Mouse (Mus musculus) heart, embryonic 13.5 days (tissue): ENCODE measurements at regions not wholly inside any gene's neighbourhood (a gene's known extent, or its start where the extent isn't known, plus 50 kb on each side); places are given as distances from the start of the nearest gene placed in this dataset.

Experiments used
- ATAC-seq: fragments of 200-750 bp; cut with Nextera tagmentation; 2 replicates; pipeline ENCODE4 v1.8.0; 2017; ENCODE audit warnings: moderate TSS enrichment; ENCODE audit not compliant: insufficient number of reproducible peaks, low FRiP score, low TSS enrichment; ENCODE audit errors: extremely low read depth
- H3K27ac ChIP-seq: fragments of 300-500 bp; sonication (generic); replicated peaks from 2 replicates; pipeline ENCODE4 v1.5.1; 2015; ENCODE audit warnings: moderate library complexity, mild to moderate bottlenecking, inconsistent platforms
- H3K27me3 ChIP-seq: fragments of 300-500 bp; sonication (generic); replicated peaks from 2 replicates; pipeline ENCODE4 v1.6.1; 2015; ENCODE audit warnings: mild to moderate bottlenecking, inconsistent platforms
- H3K36me3 ChIP-seq: fragments of 300-500 bp; sonication (generic); 2 replicates; pipeline ENCODE4 v1.6.1; 2015; ENCODE audit warnings: mild to moderate bottlenecking, inconsistent platforms
- H3K4me1 ChIP-seq: fragments of 300-500 bp; sonication (generic); 2 replicates; pipeline ENCODE4 v1.6.1; 2015; ENCODE audit warnings: inconsistent platforms
- H3K4me2 ChIP-seq: fragments of 300-500 bp; sonication (generic); 2 replicates; pipeline ENCODE4 v1.6.1; 2015; ENCODE audit warnings: inconsistent platforms, mild to moderate bottlenecking, moderate library complexity
- H3K4me3 ChIP-seq: fragments of 300-500 bp; sonication (generic); 2 replicates; pipeline ENCODE4 v1.5.1; 2015; ENCODE audit warnings: moderate library complexity, mild to moderate bottlenecking, inconsistent platforms
- H3K9ac ChIP-seq: fragments of 300-500 bp; sonication (generic); 2 replicates; pipeline ENCODE4 v1.6.1; 2015; ENCODE audit warnings: inconsistent platforms, mild to moderate bottlenecking, moderate library complexity
- H3K9me3 ChIP-seq: fragments of 300-500 bp; sonication (generic); 2 replicates; pipeline ENCODE4 v1.6.1; 2016; ENCODE audit warnings: inconsistent platforms
- WGBS: fragments of 180-500 bp; shearing (Covaris S2); methylation state at CpG from one replicate; pipeline ENCODE4 v1.1.7; 2015; ENCODE audit warnings: mixed read lengths; 5-methylcytosine and 5-hydroxymethylcytosine counted together

- 64% methylated on average over 6 of the region's 6 CpGs for WGBS
- H3K27me3 ChIP-seq = no peaks in the 10 kb centered on the region
- no peaks in the 10 kb centered on the region for H3K36me3 ChIP-seq
- no peak for ATAC-seq
- no peak overlapping the region for H3K4me3 ChIP-seq
- no peak overlapping the region for H3K9ac ChIP-seq
- no peak overlapping the region for H3K27ac ChIP-seq
- no peak overlapping the region for H3K4me2 ChIP-seq
- no peaks in the 10 kb centered on the region for H3K4me1 ChIP-seq
- no peaks in the 10 kb centered on the region for H3K9me3 ChIP-seq
Observed at GRCm38 (mm10) chr3:69953674-69954329, 53.6 kb upstream of the Otol1 start.

GRCm38 (mm10) chr3:69922792-69923418, 63.2 kb upstream of the Sptssb start:
- Histone ChIP-seq H3K9me3 (no peaks in the 10 kb centered on the region), H3K9ac (no peak overlapping the region), H3K27me3 (no peaks in the 10 kb centered on the region), H3K4me2 (no peak overlapping the region), H3K27ac (peak overlapping the region; percentile 15; the same call in 1 of the 2 replicates), H3K4me3 (no peak overlapping the region), H3K36me3 (no peaks in the 10 kb centered on the region), H3K4me1 (peaks cover 5% of the 10 kb centered on the region)
- WGBS = 76% methylated on average over 8 of the region's 8 CpGs
- ATAC-seq = no peak

DNA sequence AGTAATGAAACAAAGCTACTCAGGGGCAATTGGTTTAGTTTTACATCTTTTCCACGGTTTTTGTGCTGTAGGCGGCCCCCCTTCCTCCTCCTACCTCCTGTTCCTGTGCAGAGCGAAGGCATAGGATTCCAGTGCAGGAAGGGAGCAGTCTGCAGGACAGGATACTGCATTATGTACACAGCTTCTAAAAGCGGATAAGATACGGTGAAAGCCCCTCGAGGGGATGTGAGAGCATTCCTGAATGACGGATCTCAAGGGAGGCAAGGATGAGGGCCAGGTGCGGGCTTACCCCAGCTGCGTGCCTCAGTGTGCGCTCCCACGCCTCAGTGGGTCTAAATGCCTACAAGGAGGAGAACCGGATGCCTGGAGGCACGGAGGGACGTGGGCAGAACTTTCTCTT, 53.1 kb upstream of the Sptssb start:
- Histone ChIP-seq H3K27me3 (no peaks in the 10 kb centered on the region), H3K4me3 (peak overlapping the region; percentile 23), H3K9me3 (no peaks in the 10 kb centered on the region), H3K36me3 (no peaks in the 10 kb centered on the region), H3K9ac (no peak overlapping the region), H3K4me1 (peaks cover 5% of the 10 kb centered on the region), H3K4me2 (peak overlapping the region; percentile 60), H3K27ac (peak overlapping the region; percentile 31; the same call in 1 of the 2 replicates)
- 25% methylated on average over 14 of the region's 14 CpGs for WGBS
- ATAC-seq = no peak

DNA sequence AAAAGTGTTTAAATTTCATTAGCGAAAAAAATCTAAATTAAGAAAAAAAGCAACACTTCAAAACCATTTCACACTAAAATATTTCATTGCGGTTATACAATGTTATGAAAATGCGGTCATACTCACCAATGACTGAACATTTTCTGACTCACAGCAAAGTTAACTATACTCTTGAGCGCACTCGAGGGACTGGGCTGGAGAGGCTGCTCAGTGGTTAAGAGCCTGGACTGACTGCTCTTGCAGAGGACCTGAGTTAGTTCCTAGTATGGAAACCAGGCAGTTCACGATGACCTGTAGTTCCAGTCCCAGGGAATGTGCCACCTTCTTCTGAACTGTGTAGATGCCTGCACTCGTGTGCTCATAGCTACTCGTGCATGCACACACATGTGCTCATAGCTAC, 50.3 kb upstream of the Sptssb start:
- no peak overlapping the region for H3K9ac ChIP-seq
- H3K4me3 ChIP-seq = no peak overlapping the region
- no peak overlapping the region for H3K27ac ChIP-seq
- WGBS = 82% methylated on average over 8 of the region's 8 CpGs
- H3K36me3 ChIP-seq = no peaks in the 10 kb centered on the region
- ATAC-seq = no peak
- peaks cover 5% of the 10 kb centered on the region for H3K4me1 ChIP-seq
- no peaks in the 10 kb centered on the region for H3K27me3 ChIP-seq
- H3K9me3 ChIP-seq = no peaks in the 10 kb centered on the region
- H3K4me2 ChIP-seq = no peak overlapping the region
